Mouse (Mus musculus): ENCODE results near the gene Mup11.
"Not testable (repeated sequence)": the region's sequence is repeated elsewhere in the genome, so short reads cannot be mapped to it uniquely, and the experiment has no call there.

Gene Mup11

GRCm38 (mm10) chr4:60662311-60662710, at the start of gene Mup11:
Mup11 (minus strand) TSS chr4:60662411.
- CTCF ChIA-PET = not testable (repeated sequence)

Data from spleen, embryonic (tissue).